Mouse (Mus musculus): ENCODE measurements at regions not wholly inside any gene's neighbourhood (a gene's known extent, or its start where the extent isn't known, plus 50 kb on each side); places are given as distances from the start of the nearest gene placed in this dataset.
A peak's percentile ranks its signal among the peaks of the same experiment; 100 is the strongest.

DNA sequence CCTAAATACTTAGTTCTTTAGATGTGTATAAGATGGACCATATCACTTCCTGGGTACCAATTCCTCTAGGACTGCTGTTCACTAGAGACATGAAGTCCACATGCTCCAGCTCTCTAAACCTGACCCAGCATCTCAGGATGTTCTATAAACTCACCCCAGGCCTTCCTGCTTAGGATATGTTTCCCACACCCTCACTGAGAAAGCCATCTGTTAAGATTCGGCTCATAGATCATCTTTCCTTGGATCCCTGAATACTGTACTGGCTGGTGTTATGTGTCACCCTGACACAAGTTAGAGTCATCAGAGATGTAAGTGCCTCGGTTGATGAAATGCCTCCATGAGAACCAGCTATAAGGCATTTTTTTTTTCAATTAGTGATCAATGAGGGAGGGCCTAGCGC lies 199.9 kb downstream of the Gm5426 start:
- H3K9ac ChIP-seq = no peak overlapping the region
- no peak overlapping the region for H3K27ac ChIP-seq
- 87% methylated on average over 3 of the region's 3 CpGs for WGBS
- H3K4me3 ChIP-seq (replicated peaks) = no peak overlapping the region
- no peaks in the 10 kb centered on the region for H3K36me3 ChIP-seq
- H3K9me3 ChIP-seq = no peaks in the 10 kb centered on the region
- no peaks in the 10 kb centered on the region for H3K27me3 ChIP-seq (replicated peaks)
- no peak overlapping the region for H3K4me2 ChIP-seq
- no peaks in the 10 kb centered on the region for H3K4me1 ChIP-seq
- ATAC-seq (ENCODE audit: insufficient read depth, low FRiP score, low read depth) = no peak

GRCm38 (mm10) chr10:96337088-96337666 lies 200.8 kb downstream of the Gm5426 start:
- H3K9me3 ChIP-seq = no peaks in the 10 kb centered on the region
- no peak for ATAC-seq (ENCODE audit: insufficient read depth, low FRiP score, low read depth)
- no peak overlapping the region for H3K9ac ChIP-seq
- H3K4me1 ChIP-seq = no peaks in the 10 kb centered on the region
- 73% methylated on average over 9 of the region's 9 CpGs for WGBS
- H3K27ac ChIP-seq = no peak overlapping the region
- no peaks in the 10 kb centered on the region for H3K27me3 ChIP-seq (replicated peaks)
- no peak overlapping the region for H3K4me2 ChIP-seq
- H3K4me3 ChIP-seq (replicated peaks) = no peak overlapping the region
- no peaks in the 10 kb centered on the region for H3K36me3 ChIP-seq

- Histone ChIP-seq H3K9ac (no peak overlapping the region), H3K27me3 (replicated peaks) (no peaks in the 10 kb centered on the region), H3K36me3 (no peaks in the 10 kb centered on the region), H3K27ac (no peak overlapping the region), H3K4me3 (replicated peaks) (no peak overlapping the region), H3K4me1 (no peaks in the 10 kb centered on the region), H3K4me2 (no peak overlapping the region), H3K9me3 (no peaks in the 10 kb centered on the region)
- WGBS = 56% methylated on average over 7 of the region's 7 CpGs
- peak; percentile 53; the same call in 1 of the 2 replicates for ATAC-seq (ENCODE audit: insufficient read depth, low FRiP score, low read depth)
These were observed 201.6 kb downstream of the Gm5426 start for GRCm38 (mm10) chr10:96337797-96338608.

GRCm38 (mm10) chr10:96338609-96338978 lies 202.2 kb downstream of the Gm5426 start:
- no peaks in the 10 kb centered on the region for H3K36me3 ChIP-seq
- H3K27me3 ChIP-seq (replicated peaks) = no peaks in the 10 kb centered on the region
- WGBS = 78% methylated on average over 2 of the region's 2 CpGs
- H3K4me2 ChIP-seq = no peak overlapping the region
- no peak overlapping the region for H3K9ac ChIP-seq
- no peaks in the 10 kb centered on the region for H3K4me1 ChIP-seq
- H3K4me3 ChIP-seq (replicated peaks) = no peak overlapping the region
- no peak overlapping the region for H3K27ac ChIP-seq
- no peak for ATAC-seq (ENCODE audit: insufficient read depth, low FRiP score, low read depth)
- no peaks in the 10 kb centered on the region for H3K9me3 ChIP-seq

GRCm38 (mm10) chr10:96342476-96342875 lies 206.1 kb downstream of the Gm5426 start:
- WGBS = 56% methylated on average over 3 of the region's 3 CpGs
- no peaks in the 10 kb centered on the region for H3K36me3 ChIP-seq
- H3K4me2 ChIP-seq = no peak overlapping the region
- H3K27me3 ChIP-seq (replicated peaks) = no peaks in the 10 kb centered on the region
- no peak overlapping the region for H3K27ac ChIP-seq
- H3K9ac ChIP-seq = no peak overlapping the region
- ATAC-seq (ENCODE audit: insufficient read depth, low FRiP score, low read depth) = 0 out of 2 replicates have a peak, but pooled peaks have one; percentile 18
- no peak overlapping the region for H3K4me3 ChIP-seq (replicated peaks)
- H3K4me1 ChIP-seq = no peaks in the 10 kb centered on the region
- no peaks in the 10 kb centered on the region for H3K9me3 ChIP-seq

- no peaks in the 10 kb centered on the region for H3K9me3 ChIP-seq
- H3K4me1 ChIP-seq = no peaks in the 10 kb centered on the region
- no peak overlapping the region for H3K4me3 ChIP-seq (replicated peaks)
- no peaks in the 10 kb centered on the region for H3K36me3 ChIP-seq
- no peak overlapping the region for H3K9ac ChIP-seq
- H3K27ac ChIP-seq = no peak overlapping the region
- ATAC-seq (ENCODE audit: insufficient read depth, low FRiP score, low read depth) = no peak
- no peak overlapping the region for H3K4me2 ChIP-seq
- WGBS = 71% methylated on average over 2 of the region's 2 CpGs
- no peaks in the 10 kb centered on the region for H3K27me3 ChIP-seq (replicated peaks)
These were observed 207.3 kb downstream of the Gm5426 start for GRCm38 (mm10) chr10:96343666-96344065.

DNA sequence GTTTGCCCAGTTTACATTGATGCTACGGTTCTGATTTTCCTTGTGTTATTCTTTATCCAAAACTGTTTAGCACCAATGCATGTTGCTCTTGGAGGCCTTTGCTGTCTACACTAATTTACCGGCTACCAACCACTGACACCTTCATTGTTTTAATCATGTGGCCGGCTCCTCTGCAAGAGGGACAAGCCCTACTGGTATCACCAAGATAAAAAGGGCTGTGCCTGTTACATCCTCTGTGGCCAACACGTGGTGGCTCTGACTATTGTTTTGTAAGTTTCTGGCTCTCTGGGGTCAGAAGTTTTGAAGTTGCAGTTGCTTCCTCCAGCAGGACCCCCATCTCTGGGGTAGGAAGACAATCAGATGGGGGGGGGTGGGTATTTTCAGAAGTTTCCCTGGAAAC lies 214.3 kb downstream of the Gm5426 start:
- H3K4me2 ChIP-seq = no peak overlapping the region
- H3K27ac ChIP-seq = no peak overlapping the region
- ATAC-seq (ENCODE audit: insufficient read depth, low FRiP score, low read depth) = no peak
- 0 out of 2 replicates have a peak, but pooled peaks cover 6% of the 10 kb centered on the region for H3K4me1 ChIP-seq
- H3K9me3 ChIP-seq = no peaks in the 10 kb centered on the region
- 77% methylated on average over 4 of the region's 4 CpGs for WGBS
- no peaks in the 10 kb centered on the region for H3K36me3 ChIP-seq
- no peak overlapping the region for H3K9ac ChIP-seq
- H3K4me3 ChIP-seq (replicated peaks) = no peak overlapping the region
- H3K27me3 ChIP-seq (replicated peaks) = no peaks in the 10 kb centered on the region

DNA sequence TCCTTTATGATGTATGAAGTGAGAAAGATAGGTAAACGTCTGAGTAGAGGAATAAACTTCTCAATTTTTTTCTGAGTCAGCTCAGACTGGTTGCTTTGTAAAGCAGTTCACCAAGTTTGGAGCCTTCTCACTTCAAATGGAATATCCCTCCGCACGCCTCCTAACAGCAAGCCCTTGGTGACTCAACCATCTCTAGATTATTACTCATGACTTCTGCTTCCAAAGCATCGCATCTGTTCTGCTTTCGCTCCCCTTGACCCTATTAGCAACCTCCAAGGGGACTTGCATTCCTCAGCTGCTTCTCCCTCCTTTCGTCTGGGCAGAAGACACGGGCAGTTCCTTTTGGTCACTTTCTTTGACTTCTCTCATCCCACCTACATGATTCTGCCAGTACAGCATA lies 214.9 kb downstream of the Gm5426 start:
- WGBS = 67% methylated on average over 7 of the region's 7 CpGs
- no peak for ATAC-seq (ENCODE audit: insufficient read depth, low FRiP score, low read depth)

GRCm38 (mm10) chr10:96356980-96357624 lies 220.7 kb downstream of the Gm5426 start:
- H3K36me3 ChIP-seq = no peaks in the 10 kb centered on the region

More for the DNA sequence above, 214.9 kb downstream of the Gm5426 start:
- Histone ChIP-seq H3K27ac (no peak overlapping the region), H3K36me3 (no peaks in the 10 kb centered on the region), H3K9ac (no peak overlapping the region), H3K4me1 (0 out of 2 replicates have a peak, but pooled peaks cover 6% of the 10 kb centered on the region), H3K27me3 (replicated peaks) (no peaks in the 10 kb centered on the region), H3K9me3 (no peaks in the 10 kb centered on the region), H3K4me3 (replicated peaks) (no peak overlapping the region), H3K4me2 (no peak overlapping the region)

DNA sequence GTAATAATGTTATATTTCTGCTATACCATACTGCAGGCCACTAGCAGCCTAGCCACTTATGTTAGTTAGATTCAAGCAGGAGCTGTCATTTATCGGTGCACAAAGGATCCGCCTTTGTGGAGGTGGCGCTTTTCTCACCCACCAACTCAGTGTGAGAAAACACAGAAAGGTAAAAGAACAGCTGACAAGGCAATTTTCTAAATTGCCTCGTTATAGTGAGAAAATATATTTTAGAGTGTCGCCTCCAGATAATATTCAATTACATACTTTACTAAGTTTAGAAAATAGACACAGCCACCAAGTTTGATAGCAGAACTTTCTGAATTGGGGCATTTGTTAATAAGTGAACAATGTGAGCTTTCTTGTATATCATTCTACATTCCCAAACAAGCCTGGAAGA lies 221.2 kb downstream of the Gm5426 start:
- Histone ChIP-seq H3K4me3 (replicated peaks) (no peak overlapping the region), H3K36me3 (no peaks in the 10 kb centered on the region)
- WGBS = 85% methylated on average over 5 of the region's 5 CpGs

More at GRCm38 (mm10) chr10:96356980-96357624, 220.7 kb downstream of the Gm5426 start:
- H3K9me3 ChIP-seq = no peaks in the 10 kb centered on the region
- no peak overlapping the region for H3K9ac ChIP-seq
- H3K4me1 ChIP-seq = no peaks in the 10 kb centered on the region
- no peak overlapping the region for H3K27ac ChIP-seq
- no peaks in the 10 kb centered on the region for H3K27me3 ChIP-seq (replicated peaks)
- no peak for ATAC-seq (ENCODE audit: insufficient read depth, low FRiP score, low read depth)
- H3K4me2 ChIP-seq = no peak overlapping the region
- no peak overlapping the region for H3K4me3 ChIP-seq (replicated peaks)
- WGBS = 48% methylated on average over 1 of the region's 1 CpGs

GRCm38 (mm10) chr10:96358984-96359383 lies 222.6 kb downstream of the Gm5426 start:
- H3K36me3 ChIP-seq = no peaks in the 10 kb centered on the region
- no peak overlapping the region for H3K4me2 ChIP-seq
- no peaks in the 10 kb centered on the region for H3K9me3 ChIP-seq
- no peak for ATAC-seq (ENCODE audit: insufficient read depth, low FRiP score, low read depth)
- H3K4me1 ChIP-seq = no peaks in the 10 kb centered on the region
- no peak overlapping the region for H3K4me3 ChIP-seq (replicated peaks)
- WGBS = 74% methylated on average over 2 of the region's 2 CpGs
- H3K27ac ChIP-seq = no peak overlapping the region
- no peaks in the 10 kb centered on the region for H3K27me3 ChIP-seq (replicated peaks)
- no peak overlapping the region for H3K9ac ChIP-seq

More for the DNA sequence above, 221.2 kb downstream of the Gm5426 start:
- no peak overlapping the region for H3K4me2 ChIP-seq
- H3K9me3 ChIP-seq = no peaks in the 10 kb centered on the region
- H3K9ac ChIP-seq = no peak overlapping the region
- H3K27ac ChIP-seq = no peak overlapping the region
- H3K27me3 ChIP-seq (replicated peaks) = no peaks in the 10 kb centered on the region
- H3K4me1 ChIP-seq = no peaks in the 10 kb centered on the region
- no peak for ATAC-seq (ENCODE audit: insufficient read depth, low FRiP score, low read depth)

GRCm38 (mm10) chr10:96362211-96362610 lies 225.8 kb downstream of the Gm5426 start:
- Histone ChIP-seq H3K9ac (no peak overlapping the region), H3K9me3 (no peaks in the 10 kb centered on the region), H3K27me3 (replicated peaks) (no peaks in the 10 kb centered on the region), H3K4me3 (replicated peaks) (no peak overlapping the region), H3K4me1 (no peaks in the 10 kb centered on the region), H3K4me2 (no peak overlapping the region), H3K27ac (no peak overlapping the region), H3K36me3 (no peaks in the 10 kb centered on the region)
- 55% methylated on average over 3 of the region's 3 CpGs for WGBS
- ATAC-seq (ENCODE audit: insufficient read depth, low FRiP score, low read depth) = no peak

All from stomach, embryonic 15.5 days (tissue).